Mouse (Mus musculus): ENCODE measurements around the gene Gm17542. TPM values are rescaled to one million over a fixed set of nuclear protein-coding genes. Genes with fewer than 3 reads are reported as not detected.

The Gm17542 gene
- polyA plus RNA-seq, 1 experiment from 2014 or later, result not detected

Other genes with a start within 250 kb of the Gm17542 start
- 4.9 and 5.3 TPM in 2 replicates for gene Ccdc138, start 220.3 kb downstream of the Gm17542 start, polyA plus RNA-seq (2014; fragmentation: Nextera tagmentation; extraction: Ambion mirVana)
- 0.04 TPM in 1 of 2 replicates, not detected in the other for gene Edar, start 42.6 kb downstream of the Gm17542 start, polyA plus RNA-seq (2014; fragmentation: Nextera tagmentation; extraction: Ambion mirVana)
- gene Sh3rf3, start 95.1 kb upstream of the Gm17542 start, polyA plus RNA-seq (2014; fragmentation: Nextera tagmentation; extraction: Ambion mirVana), result 0.03 TPM in 1 of 2 replicates, not detected in the other